Mouse (Mus musculus): ENCODE results near the gene Slc44a5. TPM values are rescaled to one million over a fixed set of nuclear protein-coding genes. Genes with fewer than 3 reads are reported as not detected.
A peak's percentile ranks its signal among the peaks of the same experiment; 100 is the strongest.

Slc44a5 gene
- polyA plus RNA-seq, 1 experiment from 2014 or later, result 15.5 TPM

- H3K9me3 ChIP-seq (ENCODE audit: control insufficient read depth, low read length), result no peaks in the 10 kb centered on the region
- H3K4me1 ChIP-seq (ENCODE audit: control insufficient read depth, insufficient read depth, low read length), result peaks cover 27% of the 10 kb centered on the region
- ATAC-seq (ENCODE audit: low FRiP score, low TSS enrichment) (peak; percentile 43; the same call in 1 of the 2 replicates), DNase-seq (no peak)
- 42% methylated on average over 10 of the region's 10 CpGs for WGBS
- H3K27me3 ChIP-seq (ENCODE audit: control insufficient read depth, insufficient read depth, low read length), result no peaks in the 10 kb centered on the region
- no peak overlapping the region for H3K4me3 ChIP-seq (replicated peaks; ENCODE audit: low read depth, low read length)
- H3K4me2 ChIP-seq (ENCODE audit: low read length), result peak overlapping the region; percentile 9; the same call in 1 of the 2 replicates
- H3K36me3 ChIP-seq (ENCODE audit: control insufficient read depth, insufficient read depth, low read length), result no peaks in the 10 kb centered on the region
- H3K27ac ChIP-seq (replicated peaks; ENCODE audit: low read depth, low read length), result peak overlapping the region; percentile 33; the same call in 1 of the 2 replicates
- no peak overlapping the region for H3K9ac ChIP-seq (replicated peaks; ENCODE audit: low read length)
Measured at GRCm38 (mm10) chr3:154193189-154193840, 220.1 kb downstream of the Slc44a5 start.

- DNase-seq, result no peak
- Histone ChIP-seq H3K36me3 (ENCODE audit: control insufficient read depth, insufficient read depth, low read length) (no peaks in the 10 kb centered on the region), H3K27me3 (ENCODE audit: control insufficient read depth, insufficient read depth, low read length) (no peaks in the 10 kb centered on the region), H3K27ac (replicated peaks; ENCODE audit: low read depth, low read length) (no peak overlapping the region), H3K4me3 (replicated peaks; ENCODE audit: low read depth, low read length) (no peak overlapping the region), H3K9ac (replicated peaks; ENCODE audit: low read length) (no peak overlapping the region), H3K9me3 (ENCODE audit: control insufficient read depth, low read length) (no peaks in the 10 kb centered on the region), H3K4me1 (ENCODE audit: control insufficient read depth, insufficient read depth, low read length) (no peaks in the 10 kb centered on the region), H3K4me2 (ENCODE audit: low read length) (no peak overlapping the region)
- 72% methylated on average over 8 of the region's 8 CpGs for WGBS
- ATAC-seq (ENCODE audit: low FRiP score, low TSS enrichment), result no peak
Measured at GRCm38 (mm10) chr3:154200422-154200828, 227.2 kb downstream of the Slc44a5 start.

GRCm38 (mm10) chr3:154201796-154202195 is 228.6 kb downstream of the Slc44a5 start:
- H3K4me3 ChIP-seq (replicated peaks; ENCODE audit: low read depth, low read length), result no peak overlapping the region
- 91% methylated on average over 12 of the region's 12 CpGs for WGBS
- no peak overlapping the region for H3K27ac ChIP-seq (replicated peaks; ENCODE audit: low read depth, low read length)
- no peak for DNase-seq
- H3K36me3 ChIP-seq (ENCODE audit: control insufficient read depth, insufficient read depth, low read length), result no peaks in the 10 kb centered on the region
- H3K4me2 ChIP-seq (ENCODE audit: low read length), result no peak overlapping the region
- no peaks in the 10 kb centered on the region for H3K9me3 ChIP-seq (ENCODE audit: control insufficient read depth, low read length)
- ATAC-seq (ENCODE audit: low FRiP score, low TSS enrichment), result no peak
- H3K9ac ChIP-seq (replicated peaks; ENCODE audit: low read length), result no peak overlapping the region
- no peaks in the 10 kb centered on the region for H3K4me1 ChIP-seq (ENCODE audit: control insufficient read depth, insufficient read depth, low read length)
- H3K27me3 ChIP-seq (ENCODE audit: control insufficient read depth, insufficient read depth, low read length), result no peaks in the 10 kb centered on the region

- H3K36me3 ChIP-seq (ENCODE audit: control insufficient read depth, insufficient read depth, low read length), result no peaks in the 10 kb centered on the region
- H3K4me2 ChIP-seq (ENCODE audit: low read length), result no peak overlapping the region
- no peak overlapping the region for H3K27ac ChIP-seq (replicated peaks; ENCODE audit: low read depth, low read length)
- ATAC-seq (ENCODE audit: low FRiP score, low TSS enrichment) (no peak), DNase-seq (no peak)
- 88% methylated on average over 13 of the region's 13 CpGs for WGBS
- H3K9ac ChIP-seq (replicated peaks; ENCODE audit: low read length), result no peak overlapping the region
- no peaks in the 10 kb centered on the region for H3K9me3 ChIP-seq (ENCODE audit: control insufficient read depth, low read length)
- H3K4me1 ChIP-seq (ENCODE audit: control insufficient read depth, insufficient read depth, low read length), result no peaks in the 10 kb centered on the region
- H3K27me3 ChIP-seq (ENCODE audit: control insufficient read depth, insufficient read depth, low read length), result no peaks in the 10 kb centered on the region
- H3K4me3 ChIP-seq (replicated peaks; ENCODE audit: low read depth, low read length), result no peak overlapping the region
Measured at GRCm38 (mm10) chr3:154202383-154202782, 229.1 kb downstream of the Slc44a5 start.

DNA sequence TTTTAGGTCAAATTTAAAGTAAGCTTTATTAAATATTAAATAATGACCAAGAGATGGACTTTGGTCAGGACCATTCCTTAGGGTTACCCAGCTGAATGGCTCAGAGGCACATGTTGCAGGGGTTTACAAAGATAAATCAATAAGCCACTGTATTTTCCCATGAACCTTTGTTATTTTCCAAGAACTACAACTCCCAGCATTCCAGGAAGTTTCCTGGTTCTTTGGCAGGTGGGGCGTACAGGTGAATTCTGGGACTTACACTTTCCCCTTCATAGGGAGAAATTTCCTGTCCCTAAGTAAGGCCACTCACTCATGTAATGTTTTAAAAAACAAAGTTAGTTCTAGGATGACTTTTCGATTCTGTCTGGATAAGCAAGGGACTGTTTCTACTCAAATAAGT is 235.2 kb downstream of the Slc44a5 start:
- Histone ChIP-seq H3K9ac (replicated peaks; ENCODE audit: low read length) (no peak overlapping the region), H3K27me3 (ENCODE audit: control insufficient read depth, insufficient read depth, low read length) (no peaks in the 10 kb centered on the region), H3K36me3 (ENCODE audit: control insufficient read depth, insufficient read depth, low read length) (no peaks in the 10 kb centered on the region), H3K4me1 (ENCODE audit: control insufficient read depth, insufficient read depth, low read length) (peaks cover 17% of the 10 kb centered on the region), H3K4me3 (replicated peaks; ENCODE audit: low read depth, low read length) (no peak overlapping the region), H3K4me2 (ENCODE audit: low read length) (no peak overlapping the region), H3K27ac (replicated peaks; ENCODE audit: low read depth, low read length) (no peak overlapping the region), H3K9me3 (ENCODE audit: control insufficient read depth, low read length) (no peaks in the 10 kb centered on the region)
- 97% methylated on average over 2 of the region's 2 CpGs for WGBS
- DNase-seq, result no peak
- no peak for ATAC-seq (ENCODE audit: low FRiP score, low TSS enrichment)

GRCm38 (mm10) chr3:154209201-154209754 is 236.0 kb downstream of the Slc44a5 start:
- WGBS, result 46% methylated on average over 4 of the region's 4 CpGs
- Histone ChIP-seq H3K4me3 (replicated peaks; ENCODE audit: low read depth, low read length) (no peak overlapping the region), H3K27ac (replicated peaks; ENCODE audit: low read depth, low read length) (no peak overlapping the region), H3K9me3 (ENCODE audit: control insufficient read depth, low read length) (no peaks in the 10 kb centered on the region), H3K36me3 (ENCODE audit: control insufficient read depth, insufficient read depth, low read length) (no peaks in the 10 kb centered on the region), H3K27me3 (ENCODE audit: control insufficient read depth, insufficient read depth, low read length) (no peaks in the 10 kb centered on the region), H3K4me1 (ENCODE audit: control insufficient read depth, insufficient read depth, low read length) (peaks cover 17% of the 10 kb centered on the region), H3K4me2 (ENCODE audit: low read length) (no peak overlapping the region), H3K9ac (replicated peaks; ENCODE audit: low read length) (no peak overlapping the region)
- no peak for ATAC-seq (ENCODE audit: low FRiP score, low TSS enrichment)
- no peak for DNase-seq

DNA sequence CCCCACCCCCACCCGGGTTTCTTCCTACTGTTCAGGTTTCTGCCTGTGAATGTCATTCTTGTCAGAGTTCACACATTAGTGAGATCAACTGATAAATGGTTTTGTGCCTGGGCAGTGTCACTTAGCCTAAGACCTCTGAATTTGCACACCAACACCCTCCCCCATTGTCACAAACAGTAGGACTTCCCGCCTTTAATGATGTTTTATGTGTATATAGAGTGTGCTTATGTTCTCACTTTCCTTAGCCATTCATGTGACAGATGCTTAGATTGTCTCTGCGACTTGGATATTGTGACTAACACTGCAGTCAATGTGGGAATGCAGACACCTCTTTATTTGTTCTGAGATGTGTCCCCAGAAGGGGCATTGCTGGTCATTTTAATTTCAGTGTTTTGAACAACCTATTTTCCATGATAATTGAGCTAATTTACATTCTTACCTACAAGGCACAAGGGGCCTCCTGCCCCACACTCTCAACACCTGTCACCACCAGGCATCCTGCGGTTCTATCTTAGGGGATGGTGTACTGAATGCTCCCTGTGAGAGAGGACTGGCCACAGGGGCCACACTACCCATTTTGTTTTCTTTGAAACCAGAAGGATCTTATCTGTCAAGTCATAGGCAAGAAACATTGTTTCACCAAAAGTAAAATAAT is 236.7 kb downstream of the Slc44a5 start:
- no peaks in the 10 kb centered on the region for H3K27me3 ChIP-seq (ENCODE audit: control insufficient read depth, insufficient read depth, low read length)
- no peak for DNase-seq
- H3K4me3 ChIP-seq (replicated peaks; ENCODE audit: low read depth, low read length), result no peak overlapping the region
- H3K4me2 ChIP-seq (ENCODE audit: low read length), result no peak overlapping the region
- 15% methylated on average over 4 of the region's 4 CpGs for WGBS
- H3K27ac ChIP-seq (replicated peaks; ENCODE audit: low read depth, low read length), result no peak overlapping the region
- no peaks in the 10 kb centered on the region for H3K9me3 ChIP-seq (ENCODE audit: control insufficient read depth, low read length)
- no peak for ATAC-seq (ENCODE audit: low FRiP score, low TSS enrichment)
- peaks cover 17% of the 10 kb centered on the region for H3K4me1 ChIP-seq (ENCODE audit: control insufficient read depth, insufficient read depth, low read length)
- H3K36me3 ChIP-seq (ENCODE audit: control insufficient read depth, insufficient read depth, low read length), result no peaks in the 10 kb centered on the region
- H3K9ac ChIP-seq (replicated peaks; ENCODE audit: low read length), result no peak overlapping the region

- peaks cover 17% of the 10 kb centered on the region for H3K4me1 ChIP-seq (ENCODE audit: control insufficient read depth, insufficient read depth, low read length)
- H3K4me2 ChIP-seq (ENCODE audit: low read length), result no peak overlapping the region
- no peak overlapping the region for H3K9ac ChIP-seq (replicated peaks; ENCODE audit: low read length)
- WGBS, result 55% methylated on average over 10 of the region's 10 CpGs
- H3K27me3 ChIP-seq (ENCODE audit: control insufficient read depth, insufficient read depth, low read length), result no peaks in the 10 kb centered on the region
- no peak for DNase-seq
- H3K4me3 ChIP-seq (replicated peaks; ENCODE audit: low read depth, low read length), result no peak overlapping the region
- no peak for ATAC-seq (ENCODE audit: low FRiP score, low TSS enrichment)
- no peaks in the 10 kb centered on the region for H3K9me3 ChIP-seq (ENCODE audit: control insufficient read depth, low read length)
- H3K27ac ChIP-seq (replicated peaks; ENCODE audit: low read depth, low read length), result no peak overlapping the region
- no peaks in the 10 kb centered on the region for H3K36me3 ChIP-seq (ENCODE audit: control insufficient read depth, insufficient read depth, low read length)
Measured at GRCm38 (mm10) chr3:154210431-154211055, 237.3 kb downstream of the Slc44a5 start.

All from midbrain, embryonic 14.5 days (tissue).